Mouse (Mus musculus) erythroblast, embryonic 14.5 days (primary cell): ENCODE measurements around the gene Olfr1012. TPM values are rescaled to one million over a fixed set of nuclear protein-coding genes. Genes with fewer than 3 reads are reported as not detected.
"Not testable (repeated sequence)": the region's sequence is repeated elsewhere in the genome, so short reads cannot be mapped to it uniquely, and the experiment has no call there.

Experiments used
- H3K27me3 ChIP-seq: 2 replicates; pipeline ENCODE4 v1.6.1; 2012; ENCODE audit warnings: inconsistent platforms; ENCODE audit not compliant: control insufficient read depth
- H3K36me3 ChIP-seq: 2 replicates; pipeline ENCODE4 v1.6.1; 2012; ENCODE audit warnings: mild to moderate bottlenecking, inconsistent platforms; ENCODE audit not compliant: control insufficient read depth
- H3K4me1 ChIP-seq: 2 replicates; pipeline ENCODE4 v1.6.1; 2012; ENCODE audit warnings: inconsistent platforms; ENCODE audit not compliant: control insufficient read depth
- H3K4me3 ChIP-seq: replicated peaks from 2 replicates; pipeline ENCODE3; 2012; ENCODE audit warnings: moderate library complexity, mild to moderate bottlenecking, inconsistent platforms
- H3K9me3 ChIP-seq: 2 replicates; pipeline ENCODE4 v1.6.1; 2012; ENCODE audit warnings: low read length, inconsistent platforms, mixed read lengths; ENCODE audit not compliant: control insufficient read depth
- GATA1 ChIP-seq: IDR thresholded peaks from 2 replicates; pipeline ENCODE4 v1.6.1; 2012; ENCODE audit warnings: low read length, inconsistent platforms, mixed read lengths
- TAL1 ChIP-seq: IDR thresholded peaks from 3 replicates; pipeline ENCODE4 v1.6.1; 2012; ENCODE audit warnings: low read length, inconsistent platforms, mixed read lengths
- polyA plus RNA-seq: library from polyadenylated mRNA; stranded (reverse); fragments of >175 nt; gene quantifications from 2 replicates; pipeline ENCODE4 v1.2.3, GENCODE M21; 2012

Olfr1012 gene
- polyA plus RNA-seq, 1 experiment: not detected

- TF ChIP-seq TAL1 (no peak), GATA1 (no peak)
- H3K36me3 ChIP-seq: no peaks in the 10 kb centered on the region
These were observed 51.4 kb downstream of the Olfr1012 start for GRCm38 (mm10) chr2:85711159-85711558.

DNA sequence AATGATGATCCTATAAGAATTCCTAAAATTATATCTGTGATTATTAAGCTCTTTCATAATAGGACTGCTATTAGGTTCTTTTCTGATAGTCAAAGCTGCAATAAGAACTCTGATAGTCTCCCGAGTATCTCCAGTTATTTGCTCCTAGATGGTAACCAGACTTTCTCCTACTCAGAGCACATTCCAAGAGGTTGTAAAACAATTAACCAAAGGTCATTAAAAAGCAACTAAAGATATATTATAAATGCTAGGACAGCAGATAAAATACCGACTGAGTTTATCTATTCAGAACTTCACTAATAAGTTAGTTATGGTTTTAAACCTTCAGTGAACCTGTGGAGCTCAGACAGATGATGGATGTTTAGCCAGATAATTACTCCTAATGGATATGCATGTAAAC lies 51.9 kb downstream of the Olfr1012 start:
- H3K9me3 ChIP-seq, H3K27me3 ChIP-seq, H3K4me1 ChIP-seq, H3K36me3 ChIP-seq, H3K4me3 ChIP-seq: not testable (repeated sequence)

More at GRCm38 (mm10) chr2:85711159-85711558, 51.4 kb downstream of the Olfr1012 start:
- Histone ChIP-seq H3K4me1 (no peaks in the 10 kb centered on the region), H3K9me3 (peaks cover 8% of the 10 kb centered on the region), H3K4me3 (no peak overlapping the region), H3K27me3 (no peaks in the 10 kb centered on the region)

Other genes starting within 250 kb of the Olfr1012 start
- gene 4833423E24Rik, start 243.7 kb downstream of the Olfr1012 start, polyA plus RNA-seq: not detected in 2 replicates
- not detected in 2 replicates for gene Olfr996, start 183.6 kb downstream of the Olfr1012 start, polyA plus RNA-seq
- gene Olfr998, start 173.8 kb downstream of the Olfr1012 start, polyA plus RNA-seq: not detected in 2 replicates
- not detected in 2 replicates for gene Olfr1000, start 150.9 kb downstream of the Olfr1012 start, polyA plus RNA-seq
- not detected in 2 replicates for gene Olfr1002, start 112.1 kb downstream of the Olfr1012 start, polyA plus RNA-seq
- gene Olfr154, start 98.3 kb downstream of the Olfr1012 start, polyA plus RNA-seq: not detected in 2 replicates
- not detected in 2 replicates for gene Olfr1006, start 84.0 kb downstream of the Olfr1012 start, polyA plus RNA-seq
- not detected in 2 replicates for gene Olfr1008, start 73.3 kb downstream of the Olfr1012 start, polyA plus RNA-seq
- not detected in 2 replicates for gene Olfr1009, start 47.3 kb downstream of the Olfr1012 start, polyA plus RNA-seq
- gene Olfr1013, start 4.3 kb upstream of the Olfr1012 start, polyA plus RNA-seq: not detected in 2 replicates
- gene Olfr1014, start 9.9 kb upstream of the Olfr1012 start, polyA plus RNA-seq: not detected in 2 replicates
- not detected in 2 replicates for gene Olfr1015, start 19.3 kb upstream of the Olfr1012 start, polyA plus RNA-seq
- not detected in 2 replicates for gene Olfr1016, start 39.8 kb upstream of the Olfr1012 start, polyA plus RNA-seq
- gene Olfr1018, start 55.7 kb upstream of the Olfr1012 start, polyA plus RNA-seq: not detected in 2 replicates
- 0.01 TPM in 1 of 2 replicates, not detected in the other for gene Olfr1019, start 82.7 kb upstream of the Olfr1012 start, polyA plus RNA-seq
- not detected in 2 replicates for gene Olfr1020, start 84.3 kb upstream of the Olfr1012 start, polyA plus RNA-seq
- gene Olfr1022, start 105.8 kb upstream of the Olfr1012 start, polyA plus RNA-seq: not detected in 2 replicates
- not detected in 2 replicates for gene Olfr1023, start 122.9 kb upstream of the Olfr1012 start, polyA plus RNA-seq
- gene Olfr1024, start 142.3 kb upstream of the Olfr1012 start, polyA plus RNA-seq: not detected in 2 replicates
- not detected in 2 replicates for gene Olfr1025-ps1, start 152.4 kb upstream of the Olfr1012 start, polyA plus RNA-seq
- gene Olfr1026, start 158.8 kb upstream of the Olfr1012 start, polyA plus RNA-seq: not detected in 2 replicates
- not detected in 2 replicates for gene Olfr1028, start 187.7 kb upstream of the Olfr1012 start, polyA plus RNA-seq
- not detected in 2 replicates for gene Olfr1029, start 211.1 kb upstream of the Olfr1012 start, polyA plus RNA-seq
- gene Olfr1030, start 216.5 kb upstream of the Olfr1012 start, polyA plus RNA-seq: 0.01 TPM in 1 of 2 replicates, not detected in the other
- not detected in 2 replicates for gene Olfr1031, start 227.5 kb upstream of the Olfr1012 start, polyA plus RNA-seq
- not detected in 2 replicates for gene Olfr1032, start 242.8 kb upstream of the Olfr1012 start, polyA plus RNA-seq